8 mouse cellular contexts compared by ENCODE assay signal in genomic region chr13:4001687-4002086, GRCm38 (mm10). TPM values are rescaled to one million over a fixed set of nuclear protein-coding genes. Genes with fewer than 3 reads are reported as not detected.
DNase-seq lines count a peak whose midpoint lies in the region; ATAC-seq and TF ChIP-seq lines count a peak whose summit lies in the region.

No protein-coding gene starts in this region.

- H3K9me3 ChIP-seq in embryonic facial prominence, embryonic 10.5 days = no peaks in the 10 kb centered on the region

- H3K27me3 ChIP-seq in embryonic facial prominence, embryonic 10.5 days (replicated peaks; ENCODE audit: low read depth, poor library complexity, severe bottlenecking) = no peaks in the 10 kb centered on the region

- TF ChIP-seq CTCF in layer of hippocampus, adult 2 months (conservative IDR thresholded peaks at IDR 0.05) = peak; percentile 91

- no peaks in the 10 kb centered on the region for H3K4me1 ChIP-seq in embryonic facial prominence, embryonic 10.5 days

- H3K36me3 ChIP-seq in embryonic facial prominence, embryonic 10.5 days (replicated peaks) = no peaks in the 10 kb centered on the region

- DNase-seq in MEL-GATA-1-ER (ENCODE audit: extremely low read depth, low read depth) = peak; percentile 29
- peak; percentile 79 to 80 for DNase-seq in adrenal gland, postnatal 36 days
- peak; percentile 68 for DNase-seq in embryonic facial prominence, embryonic 10.5 days (ENCODE audit: low spot score)
- DNase-seq in heart, postnatal 14 days = peak; percentile 63 to 82
- peak; percentile 53 to 81 for DNase-seq in layer of hippocampus, adult 2 months (ENCODE audit: low spot score in 2 of 2)
- peak; percentile 86 for DNase-seq in lung, postnatal 10 days
- DNase-seq in right cerebral cortex, postnatal 10 days (ENCODE audit: low spot score in 2 of 2) = peak; percentile 56 to 79

- H3K4me3 ChIP-seq in embryonic facial prominence, embryonic 10.5 days = no peak overlapping the region
- H3K4me3 ChIP-seq in layer of hippocampus, adult 2 months = no peak overlapping the region

- ATAC-seq in activated CD4-positive, CD25-positive, alpha-beta regulatory T cell, adult 4 months = no peak

- WGBS in embryonic facial prominence, embryonic 10.5 days = 19% methylated on average over 3 of the region's 3 CpGs

- intact Hi-C loops in heart, postnatal 14 days (cut with DNase I) = loop anchor here (1.0 to 5.0 kb wide), 2 partner anchors 104 to 336 kb away; no protein-coding TSS in a partner anchor

- no peak overlapping the region for H3K27ac ChIP-seq in embryonic facial prominence, embryonic 10.5 days (replicated peaks)
- no peak overlapping the region for H3K27ac ChIP-seq in layer of hippocampus, adult 2 months

RNA-seq across cellular contexts. Expression of gene Akr1c14, which starts 47.1 kb away (rescaled TPM):
- under 1 TPM; 0.89 TPM for total RNA-seq in adrenal gland, postnatal 36 days (2021)
- 0.18 and 0.26 TPM in 2 replicates for polyA plus RNA-seq in embryonic facial prominence, embryonic 10.5 days (2016; fragmentation: Nextera tagmentation; extraction: Ambion mirVana)
- 1 to 10 TPM; 9.0 to 9.1 TPM for total RNA-seq in heart, postnatal 14 days (2021)
- total RNA-seq in layer of hippocampus, adult 2 months (2021) = 1 to 10 TPM in 1 of 2 experiments, under 1 TPM in 1; 0.88 to 1.1 TPM
- polyA plus RNA-seq in activated CD4-positive, CD25-positive, alpha-beta regulatory T cell, adult 4 months (2017; shearing (Covaris generic)) = not detected

RNA-seq across cellular contexts. Expression of gene Ucn3, which starts 56.5 kb away (rescaled TPM):
- not detected for total RNA-seq in adrenal gland, postnatal 36 days (2021)
- polyA plus RNA-seq in embryonic facial prominence, embryonic 10.5 days (2016; fragmentation: Nextera tagmentation; extraction: Ambion mirVana) = not detected in 2 replicates
- not detected for total RNA-seq in heart, postnatal 14 days (2021)
- not detected for total RNA-seq in layer of hippocampus, adult 2 months (2021)
- not detected for polyA plus RNA-seq in activated CD4-positive, CD25-positive, alpha-beta regulatory T cell, adult 4 months (2017; shearing (Covaris generic))

Comparison
In these comparisons a context has a peak if more than half of its experiments do, and no peak if none do; other contexts are left out.
1. DNase-seq: peak in every context shown above with its lines; median percentile 86 in lung, postnatal 10 days; 80 in adrenal gland, postnatal 36 days; 72 in heart, postnatal 14 days; 68 in embryonic facial prominence, embryonic 10.5 days; 68 in right cerebral cortex, postnatal 10 days; 67 in layer of hippocampus, adult 2 months; 29 in MEL-GATA-1-ER.
2. RNA of gene Akr1c14, which starts 47.1 kb away (total RNA-seq): 9.0 to 9.1 TPM in heart, postnatal 14 days; 0.88 to 1.1 TPM in layer of hippocampus, adult 2 months and 0.89 TPM in adrenal gland, postnatal 36 days; every median in the first group is over 4 times any median in the second.